Mouse (Mus musculus) liver, embryonic 15.5 days (tissue): ENCODE data around the gene Gm8914. TPM values are rescaled to one million over a fixed set of nuclear protein-coding genes. Genes with fewer than 3 reads are reported as not detected.
"Not testable (repeated sequence)": the region's sequence is repeated elsewhere in the genome, so short reads cannot be mapped to it uniquely, and the experiment has no call there.

Experiments used
- ATAC-seq: fragments of 200-750 bp; cut with Nextera tagmentation; 2 replicates; pipeline ENCODE4 v1.8.0; 2017; ENCODE audit warnings: moderate number of reproducible peaks, mild to moderate bottlenecking, moderate library complexity; ENCODE audit not compliant: insufficient read depth
- H3K27ac ChIP-seq: fragments of 300-500 bp; sonication (generic); replicated peaks from 2 replicates; pipeline ENCODE4 v1.5.1; 2015; ENCODE audit warnings: mild to moderate bottlenecking, inconsistent platforms
- H3K27me3 ChIP-seq: fragments of 300-500 bp; sonication (generic); 2 replicates; pipeline ENCODE4 v1.6.1; 2015; ENCODE audit warnings: mild to moderate bottlenecking, inconsistent platforms
- H3K36me3 ChIP-seq: fragments of 300-500 bp; sonication (generic); replicated peaks from 2 replicates; pipeline ENCODE4 v1.6.1; 2015; ENCODE audit warnings: moderate library complexity, mild to moderate bottlenecking, inconsistent platforms
- H3K4me1 ChIP-seq: fragments of 300-500 bp; sonication (generic); replicated peaks from 2 replicates; pipeline ENCODE4 v1.6.1; 2015; ENCODE audit warnings: inconsistent platforms
- H3K4me2 ChIP-seq: fragments of 300-500 bp; sonication (generic); 2 replicates; pipeline ENCODE4 v1.6.1; 2015; ENCODE audit warnings: moderate library complexity, mild to moderate bottlenecking, inconsistent platforms
- H3K4me3 ChIP-seq: fragments of 300-500 bp; sonication (generic); replicated peaks from 2 replicates; pipeline ENCODE4 v1.5.1; 2015; ENCODE audit warnings: mild to moderate bottlenecking, inconsistent platforms
- H3K9ac ChIP-seq: fragments of 300-500 bp; sonication (generic); 2 replicates; pipeline ENCODE4 v1.6.1; 2015; ENCODE audit warnings: moderate library complexity, mild to moderate bottlenecking, inconsistent platforms
- H3K9me3 ChIP-seq: fragments of 300-500 bp; sonication (generic); replicated peaks from 2 replicates; pipeline ENCODE4 v1.6.1; 2016; ENCODE audit warnings: inconsistent platforms
- WGBS: fragments of 180-500 bp; shearing (Covaris S2); methylation state at CpG from one replicate; pipeline ENCODE4 v1.1.7; 2015; ENCODE audit warnings: mixed read lengths; ENCODE audit not compliant: insufficient replicate concordance; 5-methylcytosine and 5-hydroxymethylcytosine counted together
- polyA plus RNA-seq: library from polyadenylated mRNA; unstranded; fragments of >200 nt; fragmentation: Nextera tagmentation; extraction: Ambion mirVana; gene quantifications from 2 replicates; pipeline ENCODE4 v1.2.1, GENCODE M21; 2015

The Gm8914 gene
- polyA plus RNA-seq: not detected in 2 replicates

DNA sequence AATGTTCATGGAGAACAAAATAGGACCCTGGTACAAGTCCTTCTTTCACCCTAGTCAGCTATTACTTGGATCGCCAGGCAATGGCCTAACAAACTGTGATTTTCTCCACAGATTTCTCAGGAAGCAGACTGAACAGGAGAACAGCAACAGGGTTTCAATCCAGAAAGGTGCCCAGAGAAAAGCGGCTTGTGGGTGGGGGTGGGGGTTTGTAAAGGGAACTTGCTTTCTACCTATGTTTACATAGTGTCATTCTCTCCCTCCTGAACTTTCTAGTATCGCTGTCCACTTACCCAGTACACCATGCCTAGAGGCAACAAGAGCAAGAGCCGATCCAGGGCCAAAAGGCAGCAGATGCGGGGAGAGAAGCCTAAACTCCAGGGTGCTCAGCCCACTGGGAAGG is at the start of gene Gm8914:
Gene Gm8914 (plus strand): TSS at position 301 of the 400 bp plus-strand sequence.
- not testable (repeated sequence) for H3K27ac ChIP-seq, H3K4me1 ChIP-seq, H3K9ac ChIP-seq, ATAC-seq, H3K27me3 ChIP-seq, H3K36me3 ChIP-seq, H3K4me3 ChIP-seq, H3K4me2 ChIP-seq, H3K9me3 ChIP-seq
- no CpG with 5 or more reads among the region's 5 CpGs for WGBS

Other genes with a start within 250 kb of the Gm8914 start
- gene Mageb2, start 148.4 kb upstream of the Gm8914 start, polyA plus RNA-seq: not detected in 2 replicates
- gene Gm5072, start 87.6 kb upstream of the Gm8914 start, polyA plus RNA-seq: not detected in 2 replicates
- not detected in 2 replicates for gene 1700084M14Rik, start 95.8 kb downstream of the Gm8914 start, polyA plus RNA-seq
- gene Gm14781, start 152.1 kb downstream of the Gm8914 start, polyA plus RNA-seq: not detected in 2 replicates